Comparison of ENCODE assay signal across 27 mouse cellular contexts in the genomic region with DNA sequence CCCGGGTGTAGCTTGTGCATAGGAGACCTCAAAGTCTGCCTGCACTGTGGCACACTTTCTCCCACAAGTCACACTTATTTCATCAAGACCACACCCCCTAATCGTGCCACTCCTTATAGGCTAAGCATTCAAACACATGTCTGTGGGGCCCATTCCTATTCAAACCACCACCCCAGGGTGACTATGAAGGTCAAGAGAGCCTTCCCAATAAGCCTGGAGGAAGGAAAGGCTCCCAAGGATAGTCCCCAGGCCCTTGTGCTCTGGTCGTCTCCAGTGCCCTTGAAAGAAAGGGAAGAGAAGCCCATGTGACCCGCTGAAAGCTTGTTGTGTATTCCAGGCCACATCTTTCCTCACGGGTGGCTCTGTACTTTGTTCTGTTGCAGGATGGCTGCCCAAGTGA. TPM values are rescaled to one million over a fixed set of nuclear protein-coding genes. Genes with fewer than 3 reads are reported as not detected.
DNase-seq lines count a peak whose midpoint lies in the region; ATAC-seq and TF ChIP-seq lines count a peak whose summit lies in the region.
"Had no signal": no experiment of that assay in that cellular context is flagged by ENCODE, and none has a peak within 500 bp of the region (broad histone marks: within the 10 kb centered on the region; RNA-seq: fewer than 3 reads in every experiment).

No protein-coding gene starts in this region.

- H3K4me3 ChIP-seq in intestine, embryonic 15.5 days (replicated peaks) = no peak overlapping the region
- H3K4me3 ChIP-seq in intestine, postnatal 0 days (ENCODE audit: low read depth, low read length) = no peak overlapping the region
- H3K4me3 ChIP-seq in midbrain, embryonic 15.5 days = no peak overlapping the region
- H3K4me3 ChIP-seq in midbrain, embryonic 11.5 days (ENCODE audit: low read depth, low read length) = no peak overlapping the region
- H3K4me3 ChIP-seq: embryonic facial prominence, embryonic 10.5 days; embryonic facial prominence, embryonic 15.5 days; forebrain, embryonic 12.5 days; hindbrain, embryonic 10.5 days had no signal

- H3K4me2 ChIP-seq in intestine, embryonic 15.5 days (replicated peaks) = no peak overlapping the region
- H3K4me2 ChIP-seq in intestine, postnatal 0 days (replicated peaks; ENCODE audit: low read depth) = no peak overlapping the region
- no peak overlapping the region for H3K4me2 ChIP-seq in midbrain, embryonic 15.5 days
- H3K4me2 ChIP-seq in midbrain, embryonic 11.5 days = no peak overlapping the region
- H3K4me2 ChIP-seq: embryonic facial prominence, embryonic 15.5 days; forebrain, embryonic 12.5 days had no signal

- ATAC-seq in frontal cortex, adult (ENCODE audit: low TSS enrichment) = 0 out of 2 replicates have a peak, but pooled peaks have one; percentile 18
- peak; percentile 28; the same call in 1 of the 2 replicates for ATAC-seq in intestine, embryonic 15.5 days
- ATAC-seq in intestine, postnatal 0 days = no peak
- 0 out of 2 replicates have a peak, but pooled peaks have one; percentile 39 for ATAC-seq in midbrain, embryonic 15.5 days (replicated peaks)
- ATAC-seq in midbrain, embryonic 11.5 days (ENCODE audit: low FRiP score) = no peak
- ATAC-seq: midbrain, embryonic 16.5 days had no signal

- H3K27ac ChIP-seq in intestine, embryonic 15.5 days = no peak overlapping the region
- H3K27ac ChIP-seq in intestine, postnatal 0 days (ENCODE audit: low read depth, low read length) = no peak overlapping the region
- no peak overlapping the region for H3K27ac ChIP-seq in midbrain, embryonic 15.5 days
- H3K27ac ChIP-seq in midbrain, embryonic 11.5 days (ENCODE audit: low read depth, low read length) = no peak overlapping the region
- H3K27ac ChIP-seq: embryonic facial prominence, embryonic 10.5 days; embryonic facial prominence, embryonic 15.5 days; forebrain, embryonic 12.5 days; hindbrain, embryonic 10.5 days; liver, embryonic 14.5 days had no signal

- peaks cover 5% of the 10 kb centered on the region; the same call in 1 of the 2 replicates for H3K4me1 ChIP-seq in intestine, embryonic 15.5 days (replicated peaks)
- no peaks in the 10 kb centered on the region; the same call in 1 of the 2 replicates for H3K4me1 ChIP-seq in intestine, postnatal 0 days (replicated peaks; ENCODE audit: control insufficient read depth, insufficient read depth, low read length)
- H3K4me1 ChIP-seq in midbrain, embryonic 15.5 days = 0 out of 2 replicates have a peak, but pooled peaks cover 4% of the 10 kb centered on the region
- no peaks in the 10 kb centered on the region for H3K4me1 ChIP-seq in midbrain, embryonic 11.5 days (ENCODE audit: control insufficient read depth, insufficient read depth, low read length)
- H3K4me1 ChIP-seq: embryonic facial prominence, embryonic 15.5 days; forebrain, embryonic 12.5 days; hindbrain, embryonic 10.5 days had no signal

- no peak for DNase-seq in frontal cortex, postnatal 10 days (ENCODE audit: low spot score in 2 of 2)
- no peak for DNase-seq in midbrain, embryonic 11.5 days (ENCODE audit: low spot score, missing footprints)
- DNase-seq in adipocyte (ENCODE audit: low spot score) = no peak
- DNase-seq: adrenal gland, postnatal 25 days; forebrain, postnatal 0 days; gastrocnemius, postnatal 25 days; heart, adult 18-20 months; heart, postnatal 14 days; kidney, postnatal 4 days; liver; lung, adult 2 months; lung, postnatal 14 days; right cerebral cortex, adult 18-20 months; spleen, adult 18-20 months; thymus, postnatal 14 days had no signal

- H3K9ac ChIP-seq in intestine, embryonic 15.5 days = no peak overlapping the region
- no peak overlapping the region for H3K9ac ChIP-seq in intestine, postnatal 0 days (ENCODE audit: low read depth, low read length)
- no peak overlapping the region for H3K9ac ChIP-seq in midbrain, embryonic 15.5 days
- no peak overlapping the region for H3K9ac ChIP-seq in midbrain, embryonic 11.5 days (ENCODE audit: low read length)
- H3K9ac ChIP-seq: embryonic facial prominence, embryonic 15.5 days; forebrain, embryonic 12.5 days; forebrain, postnatal 0 days; liver, embryonic 14.5 days had no signal

- no peaks in the 10 kb centered on the region for H3K9me3 ChIP-seq in intestine, embryonic 15.5 days
- H3K9me3 ChIP-seq in intestine, postnatal 0 days (ENCODE audit: control insufficient read depth) = no peaks in the 10 kb centered on the region
- H3K9me3 ChIP-seq in midbrain, embryonic 15.5 days = no peaks in the 10 kb centered on the region
- H3K9me3 ChIP-seq in midbrain, embryonic 11.5 days (ENCODE audit: control insufficient read depth, low read length) = no peaks in the 10 kb centered on the region
- H3K9me3 ChIP-seq: embryonic facial prominence, embryonic 10.5 days; embryonic facial prominence, embryonic 15.5 days; forebrain, embryonic 12.5 days; G1E; hindbrain, embryonic 10.5 days had no signal

- no peak for TF ChIP-seq CTCF in intestine, postnatal 0 days (IDR thresholded peaks at IDR 0.05; ENCODE audit: low read depth)

- peaks cover 25% of the 10 kb centered on the region for H3K36me3 ChIP-seq in intestine, embryonic 15.5 days
- peaks cover 39% of the 10 kb centered on the region for H3K36me3 ChIP-seq in intestine, postnatal 0 days (ENCODE audit: control insufficient read depth, insufficient read depth)
- H3K36me3 ChIP-seq in midbrain, embryonic 15.5 days (replicated peaks) = peaks cover 19% of the 10 kb centered on the region
- peaks cover 8% of the 10 kb centered on the region for H3K36me3 ChIP-seq in midbrain, embryonic 11.5 days (ENCODE audit: control insufficient read depth, insufficient read depth, low read length)

- WGBS in intestine, embryonic 15.5 days = 82% methylated on average over 5 of the region's 5 CpGs
- WGBS in intestine, postnatal 0 days = 59% methylated on average over 5 of the region's 5 CpGs
- WGBS in midbrain, embryonic 15.5 days = 74% methylated on average over 5 of the region's 5 CpGs
- WGBS in midbrain, embryonic 11.5 days = 78% methylated on average over 5 of the region's 5 CpGs

- H3K27me3 ChIP-seq in intestine, embryonic 15.5 days (replicated peaks) = no peaks in the 10 kb centered on the region
- H3K27me3 ChIP-seq in intestine, postnatal 0 days (replicated peaks; ENCODE audit: control insufficient read depth, insufficient read depth, low read length) = no peaks in the 10 kb centered on the region
- no peaks in the 10 kb centered on the region for H3K27me3 ChIP-seq in midbrain, embryonic 15.5 days (replicated peaks)
- H3K27me3 ChIP-seq in midbrain, embryonic 11.5 days (ENCODE audit: control insufficient read depth, insufficient read depth, low read length) = no peaks in the 10 kb centered on the region
- H3K27me3 ChIP-seq: CH12.LX; embryonic facial prominence, embryonic 15.5 days; forebrain, embryonic 12.5 days had no signal

RNA-seq across cellular contexts. Expression of a gene that starts 29.9 kb away (rescaled TPM):
- polyA plus RNA-seq in intestine, embryonic 15.5 days (2015; fragmentation: Nextera tagmentation; extraction: Ambion mirVana) = 94.6 and 94.7 TPM in 2 replicates
- polyA plus RNA-seq in intestine, postnatal 0 days (2015; fragmentation: Nextera tagmentation; extraction: Ambion mirVana) = 49.0 and 54.2 TPM in 2 replicates
- polyA plus RNA-seq in midbrain, embryonic 15.5 days (2015; fragmentation: Nextera tagmentation; extraction: Ambion mirVana) = 47.6 and 48.9 TPM in 2 replicates
- polyA plus RNA-seq in midbrain, embryonic 11.5 days (2014; fragmentation: Nextera tagmentation; extraction: Ambion mirVana) = 80.6 and 81.4 TPM in 2 replicates

Comparison
In these comparisons a context has a peak if more than half of its experiments do, and no peak if none do; other contexts are left out.
1. ATAC-seq: peak in frontal cortex, adult (single experiment), intestine, embryonic 15.5 days (single experiment) and midbrain, embryonic 15.5 days (single experiment); none in intestine, postnatal 0 days (single experiment) and midbrain, embryonic 11.5 days (single experiment).